In the genomic region with DNA sequence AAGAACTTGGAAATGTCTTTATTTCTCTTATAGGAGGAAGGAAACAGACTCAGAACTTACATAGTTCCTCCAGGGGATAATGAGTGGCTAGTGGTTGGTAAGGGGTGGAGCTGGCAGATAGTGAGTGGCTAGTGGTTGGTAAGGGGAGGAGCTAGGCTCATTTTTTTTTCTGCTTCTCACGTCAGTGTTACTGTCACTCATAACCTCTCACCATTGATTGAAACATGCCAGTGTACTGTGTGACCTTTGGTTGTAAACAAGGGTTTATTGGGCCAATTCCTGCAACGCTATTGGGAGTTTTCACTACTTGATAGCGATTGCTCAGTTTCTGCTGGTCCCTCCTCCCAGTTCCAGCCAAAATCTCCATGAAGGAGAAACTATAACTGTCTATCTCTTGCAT, we compare ENCODE assay signal across 27 mouse cellular contexts.
DNase-seq lines count a peak whose midpoint lies in the region; ATAC-seq and TF ChIP-seq lines count a peak whose summit lies in the region.
"Had no signal": no experiment of that assay in that cellular context is flagged by ENCODE, and none has a peak within 500 bp of the region (broad histone marks: within the 10 kb centered on the region; RNA-seq: fewer than 3 reads in every experiment).

No protein-coding gene starts in this region.

- H3K27ac ChIP-seq in heart, adult 2 months: peak overlapping the region; percentile 9; the same call in 1 of the 2 replicates
- no peak overlapping the region for H3K27ac ChIP-seq in liver, adult 2 months (replicated peaks; ENCODE audit: insufficient read depth, low read depth, low read length)
- no peak overlapping the region for H3K27ac ChIP-seq in liver, embryonic 11.5 days (ENCODE audit: low read depth, low read length)
- H3K27ac ChIP-seq: embryonic facial prominence, embryonic 13.5 days; embryonic facial prominence, embryonic 15.5 days; forebrain, embryonic 10.5 days; forebrain, embryonic 12.5 days had no signal

- H3K4me1 ChIP-seq in heart, adult 2 months (ENCODE audit: control insufficient read depth, insufficient read depth, low read length): no peaks in the 10 kb centered on the region
- no peaks in the 10 kb centered on the region for H3K4me1 ChIP-seq in liver, adult 2 months (ENCODE audit: control insufficient read depth, insufficient read depth, low read length)
- no peaks in the 10 kb centered on the region for H3K4me1 ChIP-seq in liver, embryonic 11.5 days (replicated peaks; ENCODE audit: control insufficient read depth, insufficient read depth, low read length)

- H3K36me3 ChIP-seq in heart, adult 2 months (ENCODE audit: control insufficient read depth, insufficient read depth, low read length): no peaks in the 10 kb centered on the region
- H3K36me3 ChIP-seq in liver, adult 2 months (ENCODE audit: control insufficient read depth, insufficient read depth, low read length): no peaks in the 10 kb centered on the region
- no peaks in the 10 kb centered on the region for H3K36me3 ChIP-seq in liver, embryonic 11.5 days (ENCODE audit: control insufficient read depth, insufficient read depth, low read length)
- H3K36me3 ChIP-seq: embryonic facial prominence, embryonic 13.5 days; embryonic facial prominence, embryonic 15.5 days; forebrain, embryonic 10.5 days; forebrain, embryonic 12.5 days; G1E had no signal

- ATAC-seq in liver, embryonic 11.5 days (replicated peaks; ENCODE audit: low FRiP score): no peak
- ATAC-seq: activated CD4-positive, CD25-positive, alpha-beta regulatory T cell, adult 4 months; forebrain, embryonic 14.5 days; forebrain, embryonic 16.5 days; Patski had no signal

- H3K4me3 ChIP-seq in heart, adult 2 months: no peak overlapping the region
- H3K4me3 ChIP-seq in liver, adult 2 months (ENCODE audit: insufficient read depth, low read depth, low read length): no peak overlapping the region
- no peak overlapping the region for H3K4me3 ChIP-seq in liver, embryonic 11.5 days (ENCODE audit: low read depth, low read length)
- H3K4me3 ChIP-seq: embryonic facial prominence, embryonic 13.5 days; embryonic facial prominence, embryonic 15.5 days; erythroblast, embryonic 14.5 days; forebrain, embryonic 10.5 days; forebrain, embryonic 12.5 days had no signal

- no peak for TF ChIP-seq EP300 in heart, adult 2 months (IDR thresholded peaks at IDR 0.05; ENCODE audit: insufficient read depth, low read depth, low read length)

- no peaks in the 10 kb centered on the region for H3K27me3 ChIP-seq in heart, adult 2 months (ENCODE audit: control insufficient read depth, insufficient read depth, low read length)
- no peaks in the 10 kb centered on the region for H3K27me3 ChIP-seq in liver, adult 2 months (ENCODE audit: control insufficient read depth, insufficient read depth, low read length)
- H3K27me3 ChIP-seq in liver, embryonic 11.5 days (replicated peaks; ENCODE audit: control insufficient read depth, insufficient read depth, low read length): no peaks in the 10 kb centered on the region
- H3K27me3 ChIP-seq: embryonic facial prominence, embryonic 13.5 days; embryonic facial prominence, embryonic 15.5 days had no signal

- TF ChIP-seq CTCF in heart, adult 2 months (IDR thresholded peaks at IDR 0.05): no peak
- TF ChIP-seq CTCF in liver, adult 2 months (IDR thresholded peaks at IDR 0.05; ENCODE audit: low read depth, low read length): no peak

- intact Hi-C loops in heart, adult 2 months (cut with DNase I): loop anchor here (10.0 kb wide), 1 partner anchor 155 kb away; no protein-coding TSS in a partner anchor

- no peak overlapping the region for H3K4me2 ChIP-seq in liver, embryonic 11.5 days
- H3K4me2 ChIP-seq: embryonic facial prominence, embryonic 13.5 days; embryonic facial prominence, embryonic 15.5 days; forebrain, embryonic 12.5 days had no signal

- no peaks in the 10 kb centered on the region for H3K9me3 ChIP-seq in liver, embryonic 11.5 days (ENCODE audit: control insufficient read depth, low read length)
- H3K9me3 ChIP-seq: embryonic facial prominence, embryonic 13.5 days; embryonic facial prominence, embryonic 15.5 days; forebrain, embryonic 12.5 days; G1E had no signal

- DNase-seq in heart, adult 2 months: no peak
- no peak for DNase-seq in heart, adult 9 months (ENCODE audit: low spot score in 2 of 2)
- DNase-seq in liver, adult 2 months (ENCODE audit: extremely low read depth, low read depth, low spot score): peak; percentile 88
- DNase-seq in liver, embryonic 11.5 days (ENCODE audit: low spot score): no peak
- peak; percentile 26 for DNase-seq in retina, postnatal 1 day
- DNase-seq in retina, embryonic 14.5 days (ENCODE audit: low spot score): no peak
- no peak for DNase-seq in adrenal gland, adult 18-20 months (ENCODE audit: low spot score in 2 of 2)
- DNase-seq: adrenal gland, adult 2 months; adrenal gland, postnatal 10 days; adrenal gland, postnatal 25 days; cerebellum, adult 11 months; cerebellum, adult 18-20 months; cerebellum, adult 8-10 months; cerebellum, adult 9-11 months; cerebellum, postnatal 14 days; cerebellum, postnatal 36 days; embryo, embryonic 11 days had no signal

- TF ChIP-seq POLR2A in heart, adult 2 months (IDR thresholded peaks at IDR 0.05; ENCODE audit: insufficient read depth, low read depth, low read length): no peak
- TF ChIP-seq POLR2A in liver, adult 2 months (IDR thresholded peaks at IDR 0.05; ENCODE audit: extremely low read depth, insufficient read depth, low read length): no peak

- 70% methylated on average over 3 of the region's 3 CpGs for WGBS in heart, adult 2 months
- WGBS in liver, adult 2 months: 18% methylated on average over 3 of the region's 3 CpGs
- WGBS in liver, embryonic 11.5 days: 74% methylated on average over 3 of the region's 3 CpGs

- no peak overlapping the region for H3K9ac ChIP-seq in heart, adult 2 months (ENCODE audit: low read depth, low read length)
- no peak overlapping the region for H3K9ac ChIP-seq in liver, adult 2 months (ENCODE audit: low read depth, low read length)
- H3K9ac ChIP-seq in liver, embryonic 11.5 days (ENCODE audit: low read depth, low read length): no peak overlapping the region
- H3K9ac ChIP-seq: embryonic facial prominence, embryonic 13.5 days; embryonic facial prominence, embryonic 15.5 days; forebrain, embryonic 12.5 days had no signal

- no peaks in the 10 kb centered on the region for H3K79me2 ChIP-seq in heart, adult 2 months (replicated peaks; ENCODE audit: control insufficient read depth, insufficient read depth, low read length)
- H3K79me2 ChIP-seq in liver, adult 2 months (ENCODE audit: control insufficient read depth, insufficient read depth, low read length): no peaks in the 10 kb centered on the region

Comparison
In these comparisons a context has a peak if more than half of its experiments do, and no peak if none do; other contexts are left out.
1. DNase-seq: peak in liver, adult 2 months (single experiment) and retina, postnatal 1 day (single experiment); none in heart, adult 2 months (0 of 2), heart, adult 9 months (0 of 2), liver, embryonic 11.5 days (single experiment), retina, embryonic 14.5 days (single experiment) and adrenal gland, adult 18-20 months (0 of 2).